ENCODE assay signal across 8 mouse cellular contexts in genomic region chr7:143054612-143054965, GRCm38 (mm10). TPM values are rescaled to one million over a fixed set of nuclear protein-coding genes. Genes with fewer than 3 reads are reported as not detected.
DNase-seq lines count a peak whose midpoint lies in the region; ATAC-seq lines count a peak whose summit lies in the region.

No protein-coding gene starts in this region.

- no peak for DNase-seq in lung, postnatal 14 days
- no peak for DNase-seq in limb, embryonic 10.5 days (ENCODE audit: low spot score)
- DNase-seq in embryo, embryonic 10 days (ENCODE audit: low spot score) = no peak
- DNase-seq in kidney, adult 9 months = no peak

- peak overlapping the region; percentile 89 for H3K9ac ChIP-seq in lung, embryonic 15.5 days
- H3K9ac ChIP-seq in forebrain, embryonic 12.5 days = no peak overlapping the region
- H3K9ac ChIP-seq in neural tube, embryonic 15.5 days (replicated peaks) = peak overlapping the region; percentile 93

- H3K27ac ChIP-seq in lung, embryonic 15.5 days = peak overlapping the region; percentile 61
- no peak overlapping the region for H3K27ac ChIP-seq in forebrain, embryonic 12.5 days
- H3K27ac ChIP-seq in limb, embryonic 10.5 days = 0 out of 2 replicates have a peak overlapping the region, but pooled peaks have one; percentile 93
- H3K27ac ChIP-seq in neural tube, embryonic 15.5 days (replicated peaks) = no peak overlapping the region

- no peak for ATAC-seq in lung, embryonic 15.5 days (ENCODE audit: borderline replicate concordance, extremely low read depth, low FRiP score, low TSS enrichment)
- ATAC-seq in forebrain, embryonic 12.5 days (ENCODE audit: low FRiP score) = no peak
- ATAC-seq in neural tube, embryonic 15.5 days (ENCODE audit: low FRiP score) = no peak
- no peak for ATAC-seq in inflammation-experienced regulatory T-cells, adult 6 months

- no peaks in the 10 kb centered on the region for H3K27me3 ChIP-seq in lung, embryonic 15.5 days
- no peaks in the 10 kb centered on the region for H3K27me3 ChIP-seq in forebrain, embryonic 12.5 days
- no peaks in the 10 kb centered on the region for H3K27me3 ChIP-seq in limb, embryonic 10.5 days (ENCODE audit: low read depth, poor library complexity, severe bottlenecking)
- H3K27me3 ChIP-seq in neural tube, embryonic 15.5 days (replicated peaks) = no peaks in the 10 kb centered on the region

- peak overlapping the region; percentile 82 for H3K4me3 ChIP-seq in lung, embryonic 15.5 days
- H3K4me3 ChIP-seq in forebrain, embryonic 12.5 days (replicated peaks) = peak overlapping the region; percentile 88; the same call in 1 of the 2 replicates
- H3K4me3 ChIP-seq in limb, embryonic 10.5 days = peak overlapping the region; percentile 70
- peak overlapping the region; percentile 87 for H3K4me3 ChIP-seq in neural tube, embryonic 15.5 days (replicated peaks)

- WGBS in lung, embryonic 15.5 days = 30% methylated on average over 3 of the region's 3 CpGs
- 52% methylated on average over 3 of the region's 3 CpGs for WGBS in forebrain, embryonic 12.5 days
- 75% methylated on average over 3 of the region's 3 CpGs for WGBS in limb, embryonic 10.5 days
- WGBS in neural tube, embryonic 15.5 days = 24% methylated on average over 3 of the region's 3 CpGs

- peaks cover 9% of the 10 kb centered on the region; the same call in 1 of the 2 replicates for H3K36me3 ChIP-seq in lung, embryonic 15.5 days
- H3K36me3 ChIP-seq in forebrain, embryonic 12.5 days (replicated peaks) = peaks cover 9% of the 10 kb centered on the region
- H3K36me3 ChIP-seq in limb, embryonic 10.5 days = peaks cover 48% of the 10 kb centered on the region
- H3K36me3 ChIP-seq in neural tube, embryonic 15.5 days = no peaks in the 10 kb centered on the region

- peaks cover 67% of the 10 kb centered on the region for H3K4me1 ChIP-seq in lung, embryonic 15.5 days
- H3K4me1 ChIP-seq in forebrain, embryonic 12.5 days = peaks cover 42% of the 10 kb centered on the region
- H3K4me1 ChIP-seq in limb, embryonic 10.5 days = peaks cover 67% of the 10 kb centered on the region
- peaks cover 69% of the 10 kb centered on the region for H3K4me1 ChIP-seq in neural tube, embryonic 15.5 days

- no peaks in the 10 kb centered on the region for H3K9me3 ChIP-seq in lung, embryonic 15.5 days
- no peaks in the 10 kb centered on the region for H3K9me3 ChIP-seq in forebrain, embryonic 12.5 days
- no peaks in the 10 kb centered on the region for H3K9me3 ChIP-seq in limb, embryonic 10.5 days (replicated peaks)
- H3K9me3 ChIP-seq in neural tube, embryonic 15.5 days (replicated peaks) = no peaks in the 10 kb centered on the region

- peak overlapping the region; percentile 79 for H3K4me2 ChIP-seq in lung, embryonic 15.5 days
- peak overlapping the region; percentile 92 for H3K4me2 ChIP-seq in forebrain, embryonic 12.5 days
- H3K4me2 ChIP-seq in neural tube, embryonic 15.5 days = peak overlapping the region; percentile 70

RNA-seq across cellular contexts. Expression of gene Cd81, which starts 2.0 kb away (rescaled TPM):
- polyA plus RNA-seq in lung, embryonic 15.5 days (2015; fragmentation: Nextera tagmentation; extraction: Ambion mirVana) = 694 and 720 TPM in 2 replicates
- 199 and 205 TPM in 2 replicates for polyA plus RNA-seq in forebrain, embryonic 12.5 days (2016; fragmentation: Nextera tagmentation; extraction: Ambion mirVana)
- 267 and 310 TPM in 2 replicates for polyA plus RNA-seq in limb, embryonic 10.5 days (2016; fragmentation: Nextera tagmentation; extraction: Ambion mirVana)
- polyA plus RNA-seq in neural tube, embryonic 15.5 days (2015; fragmentation: Nextera tagmentation; extraction: Ambion mirVana) = 493 and 522 TPM in 2 replicates
- 100 to 1,000 TPM; 237 to 292 (median 262) TPM for polyA plus RNA-seq in inflammation-experienced regulatory T-cells, adult 6 months (2017; shearing (Covaris generic))

RNA-seq across cellular contexts. Expression of gene Tssc4, which starts 14.5 kb away (rescaled TPM):
- 105 and 107 TPM in 2 replicates for polyA plus RNA-seq in lung, embryonic 15.5 days (2015; fragmentation: Nextera tagmentation; extraction: Ambion mirVana)
- polyA plus RNA-seq in forebrain, embryonic 12.5 days (2016; fragmentation: Nextera tagmentation; extraction: Ambion mirVana) = 106 and 108 TPM in 2 replicates
- 145 and 157 TPM in 2 replicates for polyA plus RNA-seq in limb, embryonic 10.5 days (2016; fragmentation: Nextera tagmentation; extraction: Ambion mirVana)
- 92.9 and 94.5 TPM in 2 replicates for polyA plus RNA-seq in neural tube, embryonic 15.5 days (2015; fragmentation: Nextera tagmentation; extraction: Ambion mirVana)
- polyA plus RNA-seq in inflammation-experienced regulatory T-cells, adult 6 months (2017; shearing (Covaris generic)) = 10 to 100 TPM; 35.5 to 40.4 (median 37.4) TPM

RNA-seq across cellular contexts. Expression of gene Trpm5, which starts 39.9 kb away (rescaled TPM):
- polyA plus RNA-seq in lung, embryonic 15.5 days (2015; fragmentation: Nextera tagmentation; extraction: Ambion mirVana) = 4.4 and 4.5 TPM in 2 replicates
- 1.1 and 1.3 TPM in 2 replicates for polyA plus RNA-seq in forebrain, embryonic 12.5 days (2016; fragmentation: Nextera tagmentation; extraction: Ambion mirVana)
- polyA plus RNA-seq in limb, embryonic 10.5 days (2016; fragmentation: Nextera tagmentation; extraction: Ambion mirVana) = 0.88 and 1.9 TPM in 2 replicates
- polyA plus RNA-seq in neural tube, embryonic 15.5 days (2015; fragmentation: Nextera tagmentation; extraction: Ambion mirVana) = 1.8 and 3.9 TPM in 2 replicates
- under 1 TPM in 1 of 3 experiments, not detected in 2; 0.68 TPM for polyA plus RNA-seq in inflammation-experienced regulatory T-cells, adult 6 months (2017; shearing (Covaris generic))

RNA-seq across cellular contexts. Expression of gene Tspan32, which starts 49.7 kb away (rescaled TPM):
- 1.9 and 2.8 TPM in 2 replicates for polyA plus RNA-seq in lung, embryonic 15.5 days (2015; fragmentation: Nextera tagmentation; extraction: Ambion mirVana)
- polyA plus RNA-seq in forebrain, embryonic 12.5 days (2016; fragmentation: Nextera tagmentation; extraction: Ambion mirVana) = 1.3 and 1.5 TPM in 2 replicates
- polyA plus RNA-seq in limb, embryonic 10.5 days (2016; fragmentation: Nextera tagmentation; extraction: Ambion mirVana) = 5.5 TPM in 2 replicates
- 0.51 and 1.4 TPM in 2 replicates for polyA plus RNA-seq in neural tube, embryonic 15.5 days (2015; fragmentation: Nextera tagmentation; extraction: Ambion mirVana)
- polyA plus RNA-seq in inflammation-experienced regulatory T-cells, adult 6 months (2017; shearing (Covaris generic)) = 100 to 1,000 TPM; 280 to 663 (median 591) TPM

RNA-seq across cellular contexts. Expression of gene Kcnq1, which starts 51.6 kb away (rescaled TPM):
- polyA plus RNA-seq in lung, embryonic 15.5 days (2015; fragmentation: Nextera tagmentation; extraction: Ambion mirVana) = 5.5 and 6.0 TPM in 2 replicates
- polyA plus RNA-seq in forebrain, embryonic 12.5 days (2016; fragmentation: Nextera tagmentation; extraction: Ambion mirVana) = 0.87 and 0.94 TPM in 2 replicates
- 0.94 and 1.0 TPM in 2 replicates for polyA plus RNA-seq in limb, embryonic 10.5 days (2016; fragmentation: Nextera tagmentation; extraction: Ambion mirVana)
- 0.88 and 1.9 TPM in 2 replicates for polyA plus RNA-seq in neural tube, embryonic 15.5 days (2015; fragmentation: Nextera tagmentation; extraction: Ambion mirVana)
- under 1 TPM in 2 of 3 experiments, not detected in 1; 0.19 to 0.42 TPM for polyA plus RNA-seq in inflammation-experienced regulatory T-cells, adult 6 months (2017; shearing (Covaris generic))

Comparison
In these comparisons a context has a peak if more than half of its experiments do, and no peak if none do; other contexts are left out.
1. H3K27ac ChIP-seq: peak in lung, embryonic 15.5 days (single experiment) and limb, embryonic 10.5 days (single experiment); none in forebrain, embryonic 12.5 days (single experiment) and neural tube, embryonic 15.5 days (single experiment).
2. Peak in every context shown above with its lines, with median percentiles within 50 percentile points of each other: H3K4me2 ChIP-seq and H3K4me3 ChIP-seq.